Mouse (Mus musculus): ENCODE results near the gene Pfn4.
"Not testable (repeated sequence)": the region's sequence is repeated elsewhere in the genome, so short reads cannot be mapped to it uniquely, and the experiment has no call there.

The Pfn4 gene

GRCm38 (mm10) chr12:4768492-4769332 is at the start of gene Pfn4, which contains the start of gene Fam228b:
Pfn4 (plus strand) TSS chr12:4769022.
Fam228b (minus strand) TSS chr12:4769267.
- DNase-seq (ENCODE audit: low spot score in 2 of 2): peak; percentile 97 to 98

GRCm38 (mm10) chr12:4719066-4719761 is 49.6 kb upstream of the Pfn4 start:
- DNase-seq (ENCODE audit: low spot score in 2 of 2): no peak

DNA sequence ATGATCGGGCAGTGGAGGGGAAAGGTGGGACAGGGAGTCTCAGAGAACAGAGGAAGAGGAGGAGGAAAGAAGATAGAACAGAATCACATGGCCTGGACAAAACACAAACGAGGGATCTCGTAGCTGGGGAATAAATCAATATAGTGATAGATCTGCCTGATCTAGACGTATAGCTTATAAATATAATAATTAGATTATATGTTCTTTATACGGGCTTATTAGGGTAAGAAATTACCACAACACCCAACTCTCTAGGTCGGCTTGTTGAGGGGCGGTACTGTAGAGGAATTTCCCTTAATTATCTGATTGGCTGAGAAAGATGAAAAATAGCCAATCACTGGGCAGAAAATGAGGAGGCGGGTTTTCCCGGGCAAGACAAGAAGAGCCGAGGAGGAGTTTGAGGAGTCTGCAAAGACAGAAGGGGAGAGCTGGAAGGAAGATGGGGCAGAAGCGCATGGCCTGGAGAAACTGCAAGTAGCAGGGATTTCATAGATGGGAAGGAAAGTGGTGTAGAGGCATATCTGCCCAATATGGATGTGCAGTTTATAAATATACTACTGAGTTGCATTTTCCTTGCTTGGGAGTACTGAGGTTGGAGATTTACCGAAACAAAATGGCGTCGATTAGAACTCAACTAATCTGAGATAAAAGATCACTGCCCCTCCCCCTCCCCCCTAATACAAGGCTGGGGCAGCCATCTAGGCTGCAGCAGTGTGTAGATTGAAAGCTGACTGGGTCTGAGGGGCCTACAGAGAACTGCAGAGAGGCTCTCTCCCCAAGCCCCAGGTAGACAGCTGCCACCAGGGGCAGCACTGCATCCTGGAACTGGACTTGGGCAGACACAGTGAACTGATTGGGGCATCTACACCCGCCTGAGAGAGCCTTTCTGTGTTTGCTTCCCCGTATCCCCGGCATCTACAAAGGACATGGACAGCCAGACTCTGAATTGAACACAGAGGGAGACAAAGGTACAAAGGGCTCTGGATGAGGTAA is 48.8 kb upstream of the Pfn4 start:
- no peak for DNase-seq (ENCODE audit: low spot score in 2 of 2)

- DNase-seq (ENCODE audit: low spot score in 2 of 2): no peak
Measured at GRCm38 (mm10) chr12:4729165-4729564, 39.7 kb upstream of the Pfn4 start.

DNA sequence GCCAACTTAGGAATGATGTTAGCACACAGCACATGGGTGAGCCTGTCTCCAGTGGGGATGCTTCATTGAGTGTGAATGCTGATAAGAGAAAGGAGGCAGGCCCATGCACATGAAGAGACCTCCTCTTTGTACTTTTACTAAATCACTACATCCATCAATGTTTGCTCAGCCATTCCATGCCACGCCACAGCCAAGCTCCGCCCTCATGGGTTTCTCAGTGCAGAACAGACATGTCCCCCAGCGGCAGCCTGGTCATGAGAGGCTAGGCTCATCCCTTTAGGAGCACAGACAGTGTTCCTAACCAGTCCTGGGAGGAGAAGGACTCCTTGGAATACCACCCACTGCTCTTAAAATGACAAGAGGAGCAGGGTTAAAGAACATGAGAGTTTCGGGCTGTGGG is 37.2 kb upstream of the Pfn4 start:
- DNase-seq (ENCODE audit: low spot score in 2 of 2): no peak

DNA sequence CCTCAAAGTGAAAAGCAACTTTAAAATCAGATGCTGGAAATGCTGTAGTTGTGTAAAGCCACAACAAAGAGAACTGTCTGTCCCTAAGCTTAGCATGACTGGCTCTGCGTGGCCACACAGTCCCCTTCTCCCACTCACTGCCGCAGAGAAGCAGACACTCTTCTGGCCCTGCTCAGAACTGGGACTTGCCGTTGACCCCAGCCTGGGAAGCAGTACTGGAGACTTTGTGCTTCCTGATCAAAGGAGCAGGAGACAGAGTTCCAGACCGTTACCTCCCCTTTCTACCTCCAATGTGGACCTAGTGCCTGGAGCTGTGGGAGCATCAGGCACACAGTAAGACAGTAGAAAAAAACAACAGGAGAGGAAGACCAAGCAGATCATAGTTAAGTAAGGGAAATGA is 36.5 kb upstream of the Pfn4 start:
- no peak for DNase-seq (ENCODE audit: low spot score in 2 of 2)

DNA sequence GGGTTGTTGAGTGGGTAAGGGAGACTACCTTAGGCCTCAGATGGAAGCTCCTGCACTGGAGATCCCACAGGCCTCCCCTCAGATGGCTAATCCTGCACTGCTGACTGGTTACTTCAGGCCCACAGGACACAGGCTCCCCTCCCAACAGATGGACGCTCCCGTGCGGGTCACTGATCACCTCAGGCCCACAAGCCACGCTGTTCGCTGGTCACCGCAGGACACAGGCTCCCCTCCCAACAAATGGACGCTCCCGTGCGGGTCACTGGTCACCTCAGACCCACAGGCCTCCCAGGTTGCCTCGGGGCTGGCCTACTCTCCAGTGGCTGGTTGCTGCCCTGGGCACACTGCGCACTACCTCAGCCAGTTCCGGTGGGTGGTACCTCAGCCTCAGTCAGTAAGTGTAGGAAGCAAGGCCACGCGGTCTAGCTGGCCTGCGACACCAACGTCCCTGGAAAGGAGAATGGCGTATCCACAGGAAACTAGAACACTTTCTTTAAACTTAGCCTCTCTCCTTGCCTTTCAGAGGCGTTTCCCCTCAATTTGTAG is 30.7 kb upstream of the Pfn4 start, which contains the start of gene Fam228a:
TSS of gene Fam228a (minus strand) at position 400 of the 546 bp plus-strand sequence.
- DNase-seq (ENCODE audit: low spot score in 2 of 2): no peak

GRCm38 (mm10) chr12:4740823-4741222 is 28.0 kb upstream of the Pfn4 start:
- DNase-seq (ENCODE audit: low spot score in 2 of 2): no peak

DNA sequence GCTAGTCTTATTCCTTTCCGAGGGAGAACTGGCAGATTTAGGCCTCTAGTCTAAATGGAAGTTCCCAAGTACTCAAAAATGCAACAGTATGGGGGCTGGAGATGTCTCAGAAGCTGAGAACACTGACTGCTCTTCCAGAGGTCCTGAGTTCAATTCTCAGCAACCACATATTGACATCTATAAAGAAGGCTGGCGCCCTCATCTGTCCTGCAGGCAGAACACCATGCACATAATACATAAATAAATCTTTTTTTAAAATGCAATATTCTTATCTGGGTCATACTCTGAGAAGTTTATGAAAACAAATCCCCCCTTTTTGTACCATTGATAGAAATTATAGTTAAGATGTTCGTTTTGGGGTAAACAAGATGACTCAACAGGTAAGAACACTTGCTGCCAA is 26.6 kb upstream of the Pfn4 start:
- no peak for DNase-seq (ENCODE audit: low spot score in 2 of 2)

- peak in 1 of 2 experiments; percentile 28 for DNase-seq (ENCODE audit: low spot score in 2 of 2)
Measured at GRCm38 (mm10) chr12:4744486-4744885, 24.3 kb upstream of the Pfn4 start.

GRCm38 (mm10) chr12:4754451-4754850 is 14.4 kb upstream of the Pfn4 start:
- not testable (repeated sequence) for DNase-seq (ENCODE audit: low spot score in 2 of 2)

- no peak for DNase-seq (ENCODE audit: low spot score in 2 of 2)
Measured at GRCm38 (mm10) chr12:4757060-4757459, 11.8 kb upstream of the Pfn4 start.

GRCm38 (mm10) chr12:4769333-4769723 is 506 bp downstream of the Pfn4 start:
- no peak for DNase-seq (ENCODE audit: low spot score in 2 of 2)

DNA sequence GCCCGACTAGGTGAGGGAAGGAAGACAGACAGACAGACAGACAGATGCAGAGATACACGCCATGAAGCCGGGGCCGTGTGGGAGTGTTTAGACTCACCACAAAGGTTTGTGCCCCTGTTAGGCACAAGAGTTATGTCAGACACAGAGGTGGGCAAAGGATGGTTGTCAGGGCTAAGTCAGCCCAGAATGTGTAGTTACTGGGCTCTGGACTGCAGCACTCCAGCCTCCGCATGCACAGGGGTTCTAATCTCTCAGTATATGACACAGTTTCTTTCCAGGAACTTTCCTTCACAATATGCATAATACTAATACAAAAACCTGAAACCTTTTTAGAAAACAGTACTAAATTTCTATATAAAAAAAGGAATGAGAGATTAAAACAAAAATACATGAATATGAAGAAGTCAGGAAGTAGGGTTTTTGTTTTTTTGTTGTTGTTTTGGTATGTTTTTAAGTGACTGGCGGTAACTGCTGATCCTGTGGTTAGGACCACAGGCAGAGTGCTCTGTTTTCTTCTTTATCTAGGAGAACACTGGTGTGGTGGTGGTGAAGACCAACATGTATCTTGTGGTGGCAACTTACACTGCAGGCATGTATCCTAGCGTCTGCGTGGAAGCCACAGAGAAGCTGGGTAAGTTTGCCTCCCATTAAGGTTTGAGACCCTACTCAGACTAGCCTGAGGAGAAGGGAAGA is 6.2 kb downstream of the Pfn4 start:
- no peak for DNase-seq (ENCODE audit: low spot score in 2 of 2)

- DNase-seq (ENCODE audit: low spot score in 2 of 2): no peak
Measured at GRCm38 (mm10) chr12:4775588-4775949, 6.7 kb downstream of the Pfn4 start.

- no peak for DNase-seq (ENCODE audit: low spot score in 2 of 2)
Measured at GRCm38 (mm10) chr12:4777734-4778133, 8.9 kb downstream of the Pfn4 start.

GRCm38 (mm10) chr12:4780245-4780644 is 11.4 kb downstream of the Pfn4 start:
- DNase-seq (ENCODE audit: low spot score in 2 of 2): no peak

- no peak for DNase-seq (ENCODE audit: low spot score in 2 of 2)
Measured at GRCm38 (mm10) chr12:4781270-4781669, 12.4 kb downstream of the Pfn4 start.

- DNase-seq (ENCODE audit: low spot score in 2 of 2): not testable (repeated sequence)
Measured at GRCm38 (mm10) chr12:4781725-4782404, 13.0 kb downstream of the Pfn4 start.

- no peak for DNase-seq (ENCODE audit: low spot score in 2 of 2)
Measured at GRCm38 (mm10) chr12:4783598-4783997, 14.8 kb downstream of the Pfn4 start.
